Mouse (Mus musculus): ENCODE results near the gene Gpr88. TPM values are rescaled to one million over a fixed set of nuclear protein-coding genes. Genes with fewer than 3 reads are reported as not detected.
A peak's percentile ranks its signal among the peaks of the same experiment; 100 is the strongest.

Gpr88 gene
- polyA plus RNA-seq (2012; rRNA removed), result 3.3 and 5.8 TPM in 2 replicates

- 16% methylated on average over 9 of the region's 9 CpGs for WGBS
- Histone ChIP-seq H3K36me3 (ENCODE audit: control insufficient read depth, insufficient read depth, low read length) (no peaks in the 10 kb centered on the region), H3K4me3 (ENCODE audit: extremely low read depth, insufficient read depth, insufficient read length) (peak within 1 kb of the TSS; percentile 40; the same call in 1 of the 2 replicates), H3K27ac (ENCODE audit: insufficient read depth, low read length) (no peak within 1 kb of the TSS), H3K27me3 (ENCODE audit: control insufficient read depth, insufficient read depth, low read length) (peaks cover 12% of the 10 kb centered on the region), H3K4me1 (ENCODE audit: control insufficient read depth, insufficient read depth, insufficient read length) (peaks cover 2% of the 10 kb centered on the region)
- TF ChIP-seq POLR2A (IDR thresholded peaks at IDR 0.05; ENCODE audit: low read depth, low read length) (no peak), CTCF (IDR thresholded peaks at IDR 0.05; ENCODE audit: extremely low read depth, insufficient read depth, insufficient read length, insufficient replicate concordance) (no peak)
- no peak for DNase-seq (ENCODE audit: low read depth in 1 of 2, low spot score in 2 of 2)
These were observed at the start of gene Gpr88 for GRCm38 (mm10) chr3:116253077-116253531. Gpr88 (minus strand) TSS chr3:116253503.

- 91% methylated on average over 7 of the region's 7 CpGs for WGBS
- Histone ChIP-seq H3K4me3 (ENCODE audit: extremely low read depth, insufficient read depth, insufficient read length) (no peak overlapping the region), H3K4me1 (ENCODE audit: control insufficient read depth, insufficient read depth, insufficient read length) (peaks cover 2% of the 10 kb centered on the region; the same call in 1 of the 2 replicates), H3K27me3 (ENCODE audit: control insufficient read depth, insufficient read depth, low read length) (no peaks in the 10 kb centered on the region), H3K36me3 (ENCODE audit: control insufficient read depth, insufficient read depth, low read length) (peaks cover 5% of the 10 kb centered on the region; the same call in 1 of the 2 replicates), H3K27ac (ENCODE audit: insufficient read depth, low read length) (no peak overlapping the region)
- TF ChIP-seq POLR2A (IDR thresholded peaks at IDR 0.05; ENCODE audit: low read depth, low read length), result no peak
- no peak for TF ChIP-seq CTCF (IDR thresholded peaks at IDR 0.05; ENCODE audit: extremely low read depth, insufficient read depth, insufficient read length, insufficient replicate concordance)
- DNase-seq (ENCODE audit: low read depth in 1 of 2, low spot score in 2 of 2), result no peak
These were observed 49.3 kb upstream of the Gpr88 start for GRCm38 (mm10) chr3:116302581-116302980.

- H3K36me3 ChIP-seq (ENCODE audit: control insufficient read depth, insufficient read depth, low read length), result peaks cover 8% of the 10 kb centered on the region
- WGBS, result 90% methylated on average over 6 of the region's 6 CpGs
- H3K27me3 ChIP-seq (ENCODE audit: control insufficient read depth, insufficient read depth, low read length), result no peaks in the 10 kb centered on the region
- peaks cover 2% of the 10 kb centered on the region; the same call in 1 of the 2 replicates for H3K4me1 ChIP-seq (ENCODE audit: control insufficient read depth, insufficient read depth, insufficient read length)
- H3K4me3 ChIP-seq (ENCODE audit: extremely low read depth, insufficient read depth, insufficient read length), result no peak overlapping the region
- no peak for DNase-seq (ENCODE audit: low read depth in 1 of 2, low spot score in 2 of 2)
- no peak overlapping the region for H3K27ac ChIP-seq (ENCODE audit: insufficient read depth, low read length)
- TF ChIP-seq POLR2A (IDR thresholded peaks at IDR 0.05; ENCODE audit: low read depth, low read length) (no peak), CTCF (IDR thresholded peaks at IDR 0.05; ENCODE audit: extremely low read depth, insufficient read depth, insufficient read length, insufficient replicate concordance) (no peak)
These were observed 48.5 kb upstream of the Gpr88 start for GRCm38 (mm10) chr3:116301754-116302153.

GRCm38 (mm10) chr3:116298727-116299126 lies 45.4 kb upstream of the Gpr88 start:
- H3K4me3 ChIP-seq (ENCODE audit: extremely low read depth, insufficient read depth, insufficient read length), result no peak overlapping the region
- TF ChIP-seq CTCF (IDR thresholded peaks at IDR 0.05; ENCODE audit: extremely low read depth, insufficient read depth, insufficient read length, insufficient replicate concordance), result no peak
- no peak for TF ChIP-seq POLR2A (IDR thresholded peaks at IDR 0.05; ENCODE audit: low read depth, low read length)
- H3K27me3 ChIP-seq (ENCODE audit: control insufficient read depth, insufficient read depth, low read length), result no peaks in the 10 kb centered on the region
- 88% methylated on average over 10 of the region's 10 CpGs for WGBS
- H3K27ac ChIP-seq (ENCODE audit: insufficient read depth, low read length), result no peak overlapping the region
- H3K36me3 ChIP-seq (ENCODE audit: control insufficient read depth, insufficient read depth, low read length), result peaks cover 20% of the 10 kb centered on the region
- DNase-seq (ENCODE audit: low read depth in 1 of 2, low spot score in 2 of 2), result no peak
- H3K4me1 ChIP-seq (ENCODE audit: control insufficient read depth, insufficient read depth, insufficient read length), result peaks cover 2% of the 10 kb centered on the region; the same call in 1 of the 2 replicates

GRCm38 (mm10) chr3:116298003-116298402 lies 44.7 kb upstream of the Gpr88 start:
- WGBS, result 87% methylated on average over 8 of the region's 8 CpGs
- Histone ChIP-seq H3K27me3 (ENCODE audit: control insufficient read depth, insufficient read depth, low read length) (no peaks in the 10 kb centered on the region), H3K4me1 (ENCODE audit: control insufficient read depth, insufficient read depth, insufficient read length) (peaks cover 2% of the 10 kb centered on the region; the same call in 1 of the 2 replicates), H3K4me3 (ENCODE audit: extremely low read depth, insufficient read depth, insufficient read length) (no peak overlapping the region), H3K36me3 (ENCODE audit: control insufficient read depth, insufficient read depth, low read length) (peaks cover 25% of the 10 kb centered on the region), H3K27ac (ENCODE audit: insufficient read depth, low read length) (no peak overlapping the region)
- no peak for DNase-seq (ENCODE audit: low read depth in 1 of 2, low spot score in 2 of 2)
- TF ChIP-seq POLR2A (IDR thresholded peaks at IDR 0.05; ENCODE audit: low read depth, low read length) (no peak), CTCF (IDR thresholded peaks at IDR 0.05; ENCODE audit: extremely low read depth, insufficient read depth, insufficient read length, insufficient replicate concordance) (no peak)

- H3K36me3 ChIP-seq (ENCODE audit: control insufficient read depth, insufficient read depth, low read length), result peaks cover 24% of the 10 kb centered on the region
- no peak for DNase-seq (ENCODE audit: low read depth in 1 of 2, low spot score in 2 of 2)
- no peak for TF ChIP-seq POLR2A (IDR thresholded peaks at IDR 0.05; ENCODE audit: low read depth, low read length)
- TF ChIP-seq CTCF (IDR thresholded peaks at IDR 0.05; ENCODE audit: extremely low read depth, insufficient read depth, insufficient read length, insufficient replicate concordance), result no peak
- H3K4me3 ChIP-seq (ENCODE audit: extremely low read depth, insufficient read depth, insufficient read length), result no peak overlapping the region
- WGBS, result 94% methylated on average over 7 of the region's 7 CpGs
- H3K27me3 ChIP-seq (ENCODE audit: control insufficient read depth, insufficient read depth, low read length), result no peaks in the 10 kb centered on the region
- H3K4me1 ChIP-seq (ENCODE audit: control insufficient read depth, insufficient read depth, insufficient read length), result peaks cover 2% of the 10 kb centered on the region; the same call in 1 of the 2 replicates
- no peak overlapping the region for H3K27ac ChIP-seq (ENCODE audit: insufficient read depth, low read length)
These were observed 43.9 kb upstream of the Gpr88 start for GRCm38 (mm10) chr3:116297170-116297569.

GRCm38 (mm10) chr3:116290041-116290815 lies 36.9 kb upstream of the Gpr88 start:
- no peak for DNase-seq (ENCODE audit: low read depth in 1 of 2, low spot score in 2 of 2)
- 82% methylated on average over 9 of the region's 9 CpGs for WGBS

More at GRCm38 (mm10) chr3:116290041-116290815, 36.9 kb upstream of the Gpr88 start:
- H3K36me3 ChIP-seq (ENCODE audit: control insufficient read depth, insufficient read depth, low read length), result peaks cover 16% of the 10 kb centered on the region
- no peak overlapping the region for H3K4me3 ChIP-seq (ENCODE audit: extremely low read depth, insufficient read depth, insufficient read length)
- TF ChIP-seq CTCF (IDR thresholded peaks at IDR 0.05; ENCODE audit: extremely low read depth, insufficient read depth, insufficient read length, insufficient replicate concordance), result no peak
- no peak for TF ChIP-seq POLR2A (IDR thresholded peaks at IDR 0.05; ENCODE audit: low read depth, low read length)
- H3K27ac ChIP-seq (ENCODE audit: insufficient read depth, low read length), result no peak overlapping the region
- no peaks in the 10 kb centered on the region for H3K27me3 ChIP-seq (ENCODE audit: control insufficient read depth, insufficient read depth, low read length)
- no peaks in the 10 kb centered on the region for H3K4me1 ChIP-seq (ENCODE audit: control insufficient read depth, insufficient read depth, insufficient read length)

All from spleen, adult 2 months (tissue).